Mouse (Mus musculus) small intestine, adult 2 months (tissue): ENCODE measurements around the gene Heatr5a.

Experiments
- CTCF ChIP-seq: fragments of 200-500 bp; IDR thresholded peaks from 2 replicates; pipeline ENCODE4 v1.5.1; 2012; ENCODE audit warnings: low read depth, mild to moderate bottlenecking, control low read depth, inconsistent platforms, low read length, moderate library complexity, mixed read lengths; ENCODE audit not compliant: insufficient replicate concordance, insufficient read length; ENCODE audit errors: extremely low read depth
- POLR2A ChIP-seq: fragments of 200-500 bp; IDR thresholded peaks from 2 replicates; pipeline ENCODE4 v1.6.1; 2012; ENCODE audit warnings: low read depth, mild to moderate bottlenecking, control low read depth, inconsistent platforms, low read length, moderate library complexity

DNA sequence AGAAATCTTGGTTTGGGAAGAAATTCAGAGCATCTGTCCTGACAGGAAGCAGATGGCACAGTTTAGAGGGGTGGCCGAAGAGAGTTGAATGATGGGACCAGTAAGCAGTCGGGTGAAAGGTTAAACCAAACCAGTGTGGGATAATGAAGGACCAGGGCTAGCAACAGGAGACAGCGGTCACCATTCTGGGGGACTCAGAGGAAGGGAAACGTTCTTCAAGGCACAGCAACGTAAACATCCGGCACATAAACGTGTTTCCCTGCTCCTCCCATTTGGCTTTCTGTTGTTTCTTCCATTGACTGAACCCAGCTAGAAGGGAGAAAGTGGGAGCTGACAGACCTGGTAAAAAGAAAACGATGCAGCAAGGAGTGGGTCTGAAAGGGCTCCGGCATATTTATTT lies 42.2 kb upstream of the Heatr5a start:
- TF ChIP-seq CTCF (no peak), POLR2A (no peak)
